Mouse (Mus musculus) G1E (cell line): ENCODE results near the gene Fktn.

Source experiments
- CTCF ChIP-seq: IDR thresholded peaks from 2 replicates; pipeline ENCODE4 v1.5.1; 2012; ENCODE audit warnings: low read depth, low read length, inconsistent platforms, mixed read lengths
- GATA1 ChIP-seq: IDR thresholded peaks from 2 replicates; pipeline ENCODE4 v1.6.1; 2012; ENCODE audit warnings: borderline replicate concordance, low read length, inconsistent platforms, mixed read lengths
- POLR2AphosphoS5 ChIP-seq: IDR thresholded peaks from 2 replicates; pipeline ENCODE4 v1.6.1; 2012; ENCODE audit warnings: low read depth, low read length, inconsistent platforms; ENCODE audit not compliant: insufficient replicate concordance

DNA sequence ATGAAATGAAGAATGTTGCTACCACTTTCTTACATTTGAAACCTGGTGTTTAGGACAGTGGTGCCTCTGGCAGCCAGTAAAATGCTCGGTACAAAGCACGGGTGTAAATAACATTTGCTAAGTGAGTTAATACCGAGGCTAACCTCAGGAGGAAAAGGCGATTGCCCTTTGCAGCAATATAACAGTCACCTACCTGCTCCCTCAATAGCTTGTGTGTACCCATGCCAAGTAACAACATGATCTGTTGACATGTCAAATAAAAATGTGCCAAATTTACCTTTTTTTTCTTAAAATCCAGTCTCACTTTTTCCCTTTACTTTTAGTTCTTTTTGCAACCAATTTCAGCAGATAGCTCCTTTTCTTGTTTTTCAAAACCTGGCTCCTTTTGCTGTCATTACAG is 111.0 kb downstream of the Fktn start:
- TF ChIP-seq CTCF (no peak), GATA1 (no peak), POLR2AphosphoS5 (no peak)
